Mouse (Mus musculus): ENCODE measurements around the gene Herc1. TPM values are rescaled to one million over a fixed set of nuclear protein-coding genes. Genes with fewer than 3 reads are reported as not detected.
A peak's percentile ranks its signal among the peaks of the same experiment; 100 is the strongest.

The Herc1 gene
- polyA plus RNA-seq, 1 experiment from 2014 or later: 16.3 TPM

DNA sequence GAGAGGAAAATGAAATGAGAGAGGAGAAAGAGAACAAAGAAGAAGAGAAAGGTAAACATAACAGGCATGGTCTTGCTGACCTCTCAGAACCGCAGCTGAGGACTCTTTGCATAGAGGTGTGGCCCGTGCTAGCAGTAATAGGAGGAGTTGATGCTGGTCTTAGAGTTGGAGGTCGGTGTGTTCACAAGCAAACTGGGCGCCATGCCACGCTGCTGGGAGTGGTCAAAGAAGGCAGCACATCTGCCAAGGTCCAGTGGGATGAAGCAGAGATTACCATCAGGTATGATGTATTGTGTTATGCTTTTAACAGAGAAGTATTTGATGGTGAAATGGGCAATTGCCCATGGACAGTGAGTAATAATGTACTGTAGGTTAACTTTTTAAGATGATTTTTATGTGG is 98.0 kb downstream of the Herc1 start:
- no peaks in the 10 kb centered on the region for H3K27me3 ChIP-seq (ENCODE audit: control insufficient read depth, insufficient read depth, low read length)
- no peak for ATAC-seq (replicated peaks; ENCODE audit: extremely low read depth, insufficient read depth, low FRiP score)
- no peak overlapping the region for H3K4me3 ChIP-seq (ENCODE audit: low read length)
- no peaks in the 10 kb centered on the region for H3K4me1 ChIP-seq (ENCODE audit: control insufficient read depth, insufficient read depth, low read length)
- WGBS: 73% methylated on average over 5 of the region's 5 CpGs
- H3K4me2 ChIP-seq (ENCODE audit: low read depth, low read length): no peak overlapping the region
- peaks cover 18% of the 10 kb centered on the region for H3K36me3 ChIP-seq (ENCODE audit: control insufficient read depth, insufficient read depth)
- H3K9ac ChIP-seq (ENCODE audit: low read length): no peak overlapping the region
- H3K27ac ChIP-seq (ENCODE audit: low read length): no peak overlapping the region
- H3K9me3 ChIP-seq (replicated peaks; ENCODE audit: control insufficient read depth, low read length): no peaks in the 10 kb centered on the region

DNA sequence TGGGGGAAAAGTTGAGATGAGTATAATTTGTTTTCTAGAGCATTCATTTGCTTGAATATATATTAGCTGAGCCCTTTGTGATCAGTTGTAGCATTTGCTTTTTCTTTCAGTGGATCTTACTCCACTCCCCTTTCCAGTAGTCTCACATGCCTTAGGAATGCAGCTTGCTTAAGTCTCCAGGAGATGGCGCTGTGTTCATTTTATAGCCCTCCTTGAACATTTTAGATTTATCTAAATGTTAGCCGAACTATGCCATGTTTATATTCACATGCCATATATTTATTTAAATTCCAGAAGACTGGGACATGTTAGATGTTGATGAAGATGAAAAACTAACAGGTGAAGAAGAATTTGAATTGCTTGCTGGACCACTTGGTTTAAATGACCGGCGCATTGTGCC is 114.8 kb downstream of the Herc1 start:
- no peak for ATAC-seq (replicated peaks; ENCODE audit: extremely low read depth, insufficient read depth, low FRiP score)
- H3K9me3 ChIP-seq (replicated peaks; ENCODE audit: control insufficient read depth, low read length): no peaks in the 10 kb centered on the region
- H3K4me2 ChIP-seq (ENCODE audit: low read depth, low read length): no peak overlapping the region
- no peak overlapping the region for H3K27ac ChIP-seq (ENCODE audit: low read length)
- no peak overlapping the region for H3K9ac ChIP-seq (ENCODE audit: low read length)
- H3K36me3 ChIP-seq (ENCODE audit: control insufficient read depth, insufficient read depth): peaks cover 33% of the 10 kb centered on the region
- 59% methylated on average over 4 of the region's 4 CpGs for WGBS
- no peaks in the 10 kb centered on the region for H3K4me1 ChIP-seq (ENCODE audit: control insufficient read depth, insufficient read depth, low read length)
- no peaks in the 10 kb centered on the region for H3K27me3 ChIP-seq (ENCODE audit: control insufficient read depth, insufficient read depth, low read length)
- H3K4me3 ChIP-seq (ENCODE audit: low read length): no peak overlapping the region

DNA sequence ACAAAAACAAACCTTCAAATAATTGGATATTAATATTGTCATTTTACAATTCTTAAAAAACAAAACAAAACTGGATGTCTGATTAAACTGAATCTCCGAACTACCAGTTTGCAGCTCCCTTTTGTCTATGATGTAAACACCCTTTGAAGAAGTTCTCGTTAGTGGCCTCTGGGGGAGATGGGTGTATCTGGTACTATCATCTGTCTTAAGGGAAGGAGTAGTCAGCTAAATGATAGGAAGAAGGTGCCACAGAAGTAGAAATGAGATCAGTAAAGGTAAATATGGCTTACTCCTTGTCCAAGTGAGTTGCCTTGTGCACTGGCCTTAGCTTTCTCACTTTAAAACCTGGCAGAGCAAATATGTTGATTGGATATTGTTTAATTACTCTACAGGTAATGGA is 127.5 kb downstream of the Herc1 start:
- Histone ChIP-seq H3K4me2 (ENCODE audit: low read depth, low read length) (no peak overlapping the region), H3K4me1 (ENCODE audit: control insufficient read depth, insufficient read depth, low read length) (no peaks in the 10 kb centered on the region), H3K9me3 (replicated peaks; ENCODE audit: control insufficient read depth, low read length) (no peaks in the 10 kb centered on the region), H3K27ac (ENCODE audit: low read length) (no peak overlapping the region), H3K36me3 (ENCODE audit: control insufficient read depth, insufficient read depth) (peaks cover 33% of the 10 kb centered on the region), H3K27me3 (ENCODE audit: control insufficient read depth, insufficient read depth, low read length) (no peaks in the 10 kb centered on the region), H3K9ac (ENCODE audit: low read length) (no peak overlapping the region), H3K4me3 (ENCODE audit: low read length) (no peak overlapping the region)
- WGBS: 77% methylated on average over 2 of the region's 2 CpGs
- no peak for ATAC-seq (replicated peaks; ENCODE audit: extremely low read depth, insufficient read depth, low FRiP score)

DNA sequence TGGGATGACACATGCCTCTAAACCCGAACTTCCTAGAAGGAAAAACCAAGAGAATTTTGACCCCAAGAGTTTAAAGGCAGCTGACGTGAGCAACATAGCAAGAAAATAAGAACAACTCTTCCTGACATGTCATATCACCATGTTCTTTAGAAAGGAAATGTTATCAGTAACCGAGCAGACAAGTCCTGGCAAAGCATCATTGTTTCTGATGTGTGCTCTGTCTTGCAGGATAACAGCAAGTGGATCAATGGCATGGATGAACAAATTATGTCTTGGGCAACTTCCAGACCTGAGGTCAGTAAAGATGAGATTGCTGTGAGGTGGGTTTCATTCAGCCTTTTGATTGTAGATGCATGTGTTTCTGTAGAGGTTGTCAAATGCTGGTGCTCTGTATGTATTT is 133.2 kb downstream of the Herc1 start:
- no peak overlapping the region for H3K4me2 ChIP-seq (ENCODE audit: low read depth, low read length)
- no peak overlapping the region for H3K4me3 ChIP-seq (ENCODE audit: low read length)
- no peak overlapping the region for H3K27ac ChIP-seq (ENCODE audit: low read length)
- H3K4me1 ChIP-seq (ENCODE audit: control insufficient read depth, insufficient read depth, low read length): no peaks in the 10 kb centered on the region
- H3K9ac ChIP-seq (ENCODE audit: low read length): no peak overlapping the region
- ATAC-seq (replicated peaks; ENCODE audit: extremely low read depth, insufficient read depth, low FRiP score): no peak
- no peaks in the 10 kb centered on the region for H3K27me3 ChIP-seq (ENCODE audit: control insufficient read depth, insufficient read depth, low read length)
- H3K9me3 ChIP-seq (replicated peaks; ENCODE audit: control insufficient read depth, low read length): no peaks in the 10 kb centered on the region
- WGBS: 77% methylated on average over 3 of the region's 3 CpGs
- H3K36me3 ChIP-seq (ENCODE audit: control insufficient read depth, insufficient read depth): peaks cover 48% of the 10 kb centered on the region

DNA sequence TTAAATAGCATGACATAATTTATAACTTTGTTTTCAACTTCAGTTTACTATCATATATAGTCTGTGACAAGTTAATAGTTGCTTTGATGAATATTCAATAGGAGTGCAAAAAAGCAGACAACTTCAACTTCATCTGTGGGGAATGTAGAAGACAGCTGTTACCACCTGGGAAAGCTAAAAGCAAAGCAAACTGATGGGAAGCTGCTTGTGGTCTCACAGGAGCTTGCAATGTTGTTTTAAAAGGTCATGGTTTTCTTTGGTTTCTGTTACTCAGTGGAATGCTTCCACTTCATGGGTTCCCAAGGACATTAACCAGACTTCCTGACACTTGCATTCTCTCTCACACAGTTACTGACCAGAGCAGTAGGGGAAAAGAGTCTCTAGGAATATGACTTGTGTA is 138.5 kb downstream of the Herc1 start:
- Histone ChIP-seq H3K9me3 (replicated peaks; ENCODE audit: control insufficient read depth, low read length) (no peaks in the 10 kb centered on the region), H3K36me3 (ENCODE audit: control insufficient read depth, insufficient read depth) (peaks cover 61% of the 10 kb centered on the region), H3K4me3 (ENCODE audit: low read length) (no peak overlapping the region), H3K27me3 (ENCODE audit: control insufficient read depth, insufficient read depth, low read length) (no peaks in the 10 kb centered on the region), H3K4me1 (ENCODE audit: control insufficient read depth, insufficient read depth, low read length) (no peaks in the 10 kb centered on the region), H3K9ac (ENCODE audit: low read length) (no peak overlapping the region), H3K4me2 (ENCODE audit: low read depth, low read length) (no peak overlapping the region), H3K27ac (ENCODE audit: low read length) (no peak overlapping the region)
- ATAC-seq (replicated peaks; ENCODE audit: extremely low read depth, insufficient read depth, low FRiP score): no peak

DNA sequence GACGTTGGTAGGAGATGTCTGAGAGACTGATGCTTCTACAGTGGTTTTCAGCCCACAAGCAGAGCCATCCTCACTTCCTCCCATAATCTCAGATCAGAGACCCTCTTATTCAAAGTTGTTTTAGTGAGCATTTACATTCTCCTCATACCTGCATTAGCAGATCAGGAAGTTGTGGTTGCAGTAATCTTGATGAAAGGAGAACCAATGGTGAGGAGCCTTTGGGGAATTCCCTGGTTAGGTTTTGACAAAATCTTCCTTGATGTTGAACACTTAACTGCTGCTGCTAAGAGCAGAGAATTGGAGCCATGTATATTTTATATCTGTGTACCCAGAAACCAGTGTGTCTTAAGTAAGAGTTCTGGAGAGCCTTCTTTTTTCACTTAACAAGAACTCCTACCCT is 142.1 kb downstream of the Herc1 start:
- Histone ChIP-seq H3K36me3 (ENCODE audit: control insufficient read depth, insufficient read depth) (peaks cover 57% of the 10 kb centered on the region), H3K9me3 (replicated peaks; ENCODE audit: control insufficient read depth, low read length) (no peaks in the 10 kb centered on the region), H3K27ac (ENCODE audit: low read length) (no peak overlapping the region), H3K4me3 (ENCODE audit: low read length) (no peak overlapping the region), H3K4me1 (ENCODE audit: control insufficient read depth, insufficient read depth, low read length) (no peaks in the 10 kb centered on the region), H3K4me2 (ENCODE audit: low read depth, low read length) (no peak overlapping the region), H3K27me3 (ENCODE audit: control insufficient read depth, insufficient read depth, low read length) (no peaks in the 10 kb centered on the region), H3K9ac (ENCODE audit: low read length) (no peak overlapping the region)
- ATAC-seq (replicated peaks; ENCODE audit: extremely low read depth, insufficient read depth, low FRiP score): no peak
- 93% methylated on average over 1 of the region's 1 CpGs for WGBS

DNA sequence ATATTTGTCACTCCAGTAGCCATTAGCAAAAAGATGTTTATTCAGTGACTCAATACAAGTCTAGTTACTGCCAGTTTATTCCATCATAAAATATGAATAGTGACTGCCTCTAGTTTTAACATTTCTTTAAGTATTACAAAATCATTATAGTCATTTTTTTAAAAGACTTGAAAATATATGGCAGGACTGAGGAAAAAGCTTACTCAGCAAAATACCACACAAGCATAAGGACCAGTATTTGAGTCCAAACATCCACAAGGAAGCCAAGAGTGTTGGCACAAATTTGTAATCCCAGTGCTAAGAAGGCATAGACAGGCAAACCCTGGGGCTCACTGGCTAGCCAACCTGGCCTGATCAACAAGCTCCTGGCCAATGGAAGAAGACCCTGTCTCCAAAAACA is 143.7 kb downstream of the Herc1 start:
- no peaks in the 10 kb centered on the region for H3K27me3 ChIP-seq (ENCODE audit: control insufficient read depth, insufficient read depth, low read length)

DNA sequence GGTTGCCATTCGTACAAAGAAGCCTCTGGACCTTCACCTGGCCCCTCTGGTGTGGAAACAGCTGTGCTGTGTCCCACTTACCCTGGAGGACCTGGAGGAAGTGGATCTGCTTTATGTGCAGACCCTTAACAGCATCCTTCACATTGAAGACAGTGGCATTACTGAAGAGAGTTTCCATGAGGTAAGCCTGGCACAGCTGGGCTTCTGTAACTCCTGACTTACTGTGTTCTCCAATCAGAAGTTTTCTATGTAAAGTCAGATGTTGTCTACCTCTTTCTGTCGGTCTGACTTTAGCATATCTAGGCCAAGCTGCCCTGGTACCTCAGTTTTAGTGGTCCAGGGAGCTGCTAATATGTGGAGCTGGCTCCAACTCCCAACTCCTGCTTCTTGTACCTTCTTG is 151.0 kb downstream of the Herc1 start:
- Histone ChIP-seq H3K36me3 (ENCODE audit: control insufficient read depth, insufficient read depth) (peaks cover 34% of the 10 kb centered on the region), H3K4me1 (ENCODE audit: control insufficient read depth, insufficient read depth, low read length) (no peaks in the 10 kb centered on the region), H3K27ac (ENCODE audit: low read length) (no peak overlapping the region), H3K4me3 (ENCODE audit: low read length) (no peak overlapping the region), H3K4me2 (ENCODE audit: low read depth, low read length) (no peak overlapping the region), H3K9ac (ENCODE audit: low read length) (no peak overlapping the region), H3K9me3 (replicated peaks; ENCODE audit: control insufficient read depth, low read length) (no peaks in the 10 kb centered on the region), H3K27me3 (ENCODE audit: control insufficient read depth, insufficient read depth, low read length) (no peaks in the 10 kb centered on the region)
- 74% methylated on average over 2 of the region's 2 CpGs for WGBS
- ATAC-seq (replicated peaks; ENCODE audit: extremely low read depth, insufficient read depth, low FRiP score): no peak

More for the DNA sequence above, 143.7 kb downstream of the Herc1 start:
- Histone ChIP-seq H3K4me3 (ENCODE audit: low read length) (no peak overlapping the region), H3K4me2 (ENCODE audit: low read depth, low read length) (no peak overlapping the region), H3K27ac (ENCODE audit: low read length) (no peak overlapping the region), H3K36me3 (ENCODE audit: control insufficient read depth, insufficient read depth) (peaks cover 52% of the 10 kb centered on the region), H3K4me1 (ENCODE audit: control insufficient read depth, insufficient read depth, low read length) (no peaks in the 10 kb centered on the region), H3K9me3 (replicated peaks; ENCODE audit: control insufficient read depth, low read length) (no peaks in the 10 kb centered on the region), H3K9ac (ENCODE audit: low read length) (no peak overlapping the region)
- no peak for ATAC-seq (replicated peaks; ENCODE audit: extremely low read depth, insufficient read depth, low FRiP score)

DNA sequence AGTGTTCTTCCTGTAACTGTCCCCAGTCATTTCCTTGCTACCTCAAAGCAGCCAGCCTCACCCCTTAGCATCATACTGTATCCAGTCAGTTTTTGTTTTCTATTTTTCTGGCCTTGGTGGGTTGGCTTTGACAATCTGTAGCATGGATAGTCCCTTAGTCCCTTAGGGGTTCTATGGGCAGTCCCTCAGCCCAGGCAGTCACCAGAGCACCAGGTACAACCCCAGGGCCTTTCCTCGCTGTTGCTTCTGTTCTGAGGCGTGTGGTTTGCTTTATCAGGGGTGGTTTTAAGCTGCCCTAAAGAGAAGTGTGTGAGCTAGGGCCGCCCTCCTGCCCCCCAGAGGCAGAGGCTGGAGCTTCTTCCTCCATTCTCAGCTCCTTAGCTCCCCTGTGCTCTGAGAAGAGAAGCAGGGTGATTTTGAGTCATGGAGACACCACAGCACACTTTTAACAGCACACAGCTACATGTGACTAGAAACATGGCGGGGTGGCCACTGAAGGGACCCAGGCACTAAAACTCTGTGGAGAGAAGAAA is 153.7 kb downstream of the Herc1 start:
- Histone ChIP-seq H3K4me3 (ENCODE audit: low read length) (no peak overlapping the region), H3K9ac (ENCODE audit: low read length) (no peak overlapping the region), H3K4me2 (ENCODE audit: low read depth, low read length) (no peak overlapping the region), H3K4me1 (ENCODE audit: control insufficient read depth, insufficient read depth, low read length) (no peaks in the 10 kb centered on the region), H3K27me3 (ENCODE audit: control insufficient read depth, insufficient read depth, low read length) (no peaks in the 10 kb centered on the region), H3K36me3 (ENCODE audit: control insufficient read depth, insufficient read depth) (peaks cover 23% of the 10 kb centered on the region), H3K9me3 (replicated peaks; ENCODE audit: control insufficient read depth, low read length) (no peaks in the 10 kb centered on the region), H3K27ac (ENCODE audit: low read length) (0 out of 2 replicates have a peak overlapping the region, but pooled peaks have one; percentile 29)
- 85% methylated on average over 4 of the region's 4 CpGs for WGBS
- no peak for ATAC-seq (replicated peaks; ENCODE audit: extremely low read depth, insufficient read depth, low FRiP score)

DNA sequence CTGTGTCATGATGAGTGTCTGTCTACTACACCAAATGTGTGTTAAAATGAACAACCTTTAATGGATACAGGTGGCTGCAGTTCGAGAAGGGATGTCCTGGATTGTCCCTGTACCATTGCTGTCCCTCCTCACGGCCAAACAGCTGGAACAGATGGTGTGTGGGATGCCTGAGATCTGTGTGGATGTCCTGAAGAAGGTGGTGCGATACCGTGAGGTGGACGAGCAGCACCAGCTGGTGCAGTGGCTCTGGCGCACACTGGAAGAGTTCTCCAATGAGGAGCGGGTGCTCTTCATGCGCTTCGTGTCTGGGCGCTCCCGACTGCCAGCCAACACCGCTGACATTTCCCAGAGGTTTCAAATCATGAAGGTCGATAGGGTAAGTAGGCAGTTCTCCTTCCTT is 154.3 kb downstream of the Herc1 start:
- no peaks in the 10 kb centered on the region for H3K9me3 ChIP-seq (replicated peaks; ENCODE audit: control insufficient read depth, low read length)
- 89% methylated on average over 13 of the region's 13 CpGs for WGBS
- H3K4me2 ChIP-seq (ENCODE audit: low read depth, low read length): no peak overlapping the region
- H3K36me3 ChIP-seq (ENCODE audit: control insufficient read depth, insufficient read depth): peaks cover 26% of the 10 kb centered on the region
- no peak for ATAC-seq (replicated peaks; ENCODE audit: extremely low read depth, insufficient read depth, low FRiP score)
- no peaks in the 10 kb centered on the region for H3K27me3 ChIP-seq (ENCODE audit: control insufficient read depth, insufficient read depth, low read length)
- no peaks in the 10 kb centered on the region for H3K4me1 ChIP-seq (ENCODE audit: control insufficient read depth, insufficient read depth, low read length)
- no peak overlapping the region for H3K4me3 ChIP-seq (ENCODE audit: low read length)
- no peak overlapping the region for H3K9ac ChIP-seq (ENCODE audit: low read length)
- no peak overlapping the region for H3K27ac ChIP-seq (ENCODE audit: low read length)
